Mouse (Mus musculus): ENCODE measurements around the gene Pdpk1. TPM values are rescaled to one million over a fixed set of nuclear protein-coding genes. Genes with fewer than 3 reads are reported as not detected.

Gene Pdpk1
- polyA plus RNA-seq, 1 experiment from 2014 or later, result 26.4 TPM

GRCm38 (mm10) chr17:24156394-24156793 is 5.7 kb upstream of the Pdpk1 start:
- no peak overlapping the region for H3K4me2 ChIP-seq (replicated peaks; ENCODE audit: low read depth, low read length)
- no peak overlapping the region for H3K9ac ChIP-seq (replicated peaks; ENCODE audit: low read depth)
- H3K9me3 ChIP-seq (ENCODE audit: low read length), result no peaks in the 10 kb centered on the region
- no peak overlapping the region for H3K4me3 ChIP-seq (ENCODE audit: low read depth, low read length)
- ATAC-seq (no peak), DNase-seq (ENCODE audit: low spot score) (no peak)
- H3K36me3 ChIP-seq (ENCODE audit: insufficient read depth, low read length), result no peaks in the 10 kb centered on the region
- peaks cover 6% of the 10 kb centered on the region; the same call in 1 of the 2 replicates for H3K4me1 ChIP-seq (ENCODE audit: insufficient read depth, low read depth, low read length)
- H3K27ac ChIP-seq (ENCODE audit: low read length), result no peak overlapping the region
- TF ChIP-seq CTCF (IDR thresholded peaks at IDR 0.05), result no peak
- no peak for TF ChIP-seq EP300 (IDR thresholded peaks at IDR 0.05)
- 75% methylated on average over 3 of the region's 3 CpGs for WGBS
- no peaks in the 10 kb centered on the region for H3K27me3 ChIP-seq (replicated peaks; ENCODE audit: insufficient read depth, low read length)

GRCm38 (mm10) chr17:24155742-24156141 is 5.0 kb upstream of the Pdpk1 start:
- ATAC-seq (no peak), DNase-seq (ENCODE audit: low spot score) (no peak)
- no peaks in the 10 kb centered on the region for H3K9me3 ChIP-seq (ENCODE audit: low read length)
- no peak overlapping the region for H3K4me3 ChIP-seq (ENCODE audit: low read depth, low read length)
- no peak overlapping the region for H3K4me2 ChIP-seq (replicated peaks; ENCODE audit: low read depth, low read length)
- TF ChIP-seq CTCF (IDR thresholded peaks at IDR 0.05) (no peak), EP300 (IDR thresholded peaks at IDR 0.05) (no peak)
- no peak overlapping the region for H3K27ac ChIP-seq (ENCODE audit: low read length)
- peaks cover 6% of the 10 kb centered on the region; the same call in 1 of the 2 replicates for H3K4me1 ChIP-seq (ENCODE audit: insufficient read depth, low read depth, low read length)
- WGBS, result 88% methylated on average over 9 of the region's 9 CpGs
- H3K36me3 ChIP-seq (ENCODE audit: insufficient read depth, low read length), result no peaks in the 10 kb centered on the region
- no peaks in the 10 kb centered on the region for H3K27me3 ChIP-seq (replicated peaks; ENCODE audit: insufficient read depth, low read length)
- H3K9ac ChIP-seq (replicated peaks; ENCODE audit: low read depth), result no peak overlapping the region

DNA sequence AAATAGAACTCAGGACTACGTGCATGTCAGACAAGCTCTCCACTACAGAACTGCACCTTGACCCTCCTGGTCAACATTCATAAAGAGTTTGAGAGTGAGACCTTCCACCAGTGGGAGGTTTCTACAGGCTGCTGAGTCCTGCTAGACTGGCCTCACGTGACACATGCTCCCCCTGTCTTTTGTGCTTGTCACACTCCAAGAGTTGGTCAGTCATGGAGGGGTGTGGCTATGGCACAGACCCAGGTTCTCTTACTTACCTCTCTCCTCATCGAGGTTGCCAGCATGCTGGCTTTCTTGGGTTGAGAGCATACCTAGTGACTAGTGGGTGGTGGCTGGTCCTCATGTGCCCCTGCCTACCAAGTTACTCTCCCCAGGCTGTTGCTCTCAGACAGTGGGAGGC is 3.7 kb upstream of the Pdpk1 start:
- WGBS, result 40% methylated on average over 3 of the region's 3 CpGs
- TF ChIP-seq EP300 (IDR thresholded peaks at IDR 0.05), result no peak
- TF ChIP-seq CTCF (IDR thresholded peaks at IDR 0.05), result 0 out of 2 replicates have a peak, but pooled peaks have one; percentile 8
- no peaks in the 10 kb centered on the region for H3K9me3 ChIP-seq (ENCODE audit: low read length)
- H3K4me1 ChIP-seq (ENCODE audit: insufficient read depth, low read depth, low read length), result peaks cover 6% of the 10 kb centered on the region; the same call in 1 of the 2 replicates
- H3K4me2 ChIP-seq (replicated peaks; ENCODE audit: low read depth, low read length), result no peak overlapping the region
- no peaks in the 10 kb centered on the region for H3K27me3 ChIP-seq (replicated peaks; ENCODE audit: insufficient read depth, low read length)
- no peak overlapping the region for H3K27ac ChIP-seq (ENCODE audit: low read length)
- peak; percentile 37; the same call in 1 of the 2 replicates for ATAC-seq
- DNase-seq (ENCODE audit: low spot score), result peak; percentile 42
- H3K4me3 ChIP-seq (ENCODE audit: low read depth, low read length), result no peak overlapping the region
- no peaks in the 10 kb centered on the region for H3K36me3 ChIP-seq (ENCODE audit: insufficient read depth, low read length)
- H3K9ac ChIP-seq (replicated peaks; ENCODE audit: low read depth), result no peak overlapping the region

- Histone ChIP-seq H3K9ac (replicated peaks; ENCODE audit: low read depth) (0 out of 2 replicates have a peak overlapping the region, but pooled peaks have one; percentile 20), H3K9me3 (ENCODE audit: low read length) (no peaks in the 10 kb centered on the region), H3K4me1 (ENCODE audit: insufficient read depth, low read depth, low read length) (peaks cover 6% of the 10 kb centered on the region; the same call in 1 of the 2 replicates), H3K27me3 (replicated peaks; ENCODE audit: insufficient read depth, low read length) (no peaks in the 10 kb centered on the region), H3K4me3 (ENCODE audit: low read depth, low read length) (peak overlapping the region; percentile 29), H3K4me2 (replicated peaks; ENCODE audit: low read depth, low read length) (peak overlapping the region; percentile 81), H3K36me3 (ENCODE audit: insufficient read depth, low read length) (no peaks in the 10 kb centered on the region), H3K27ac (ENCODE audit: low read length) (0 out of 2 replicates have a peak overlapping the region, but pooled peaks have one; percentile 10)
- TF ChIP-seq EP300 (IDR thresholded peaks at IDR 0.05) (no peak), CTCF (IDR thresholded peaks at IDR 0.05) (peak; percentile 95)
- DNase-seq (ENCODE audit: low spot score) (peak; percentile 93), ATAC-seq (peak; percentile 92)
- under 1% methylated on average over 26 of the region's 26 CpGs for WGBS
These were observed 1.3 kb upstream of the Pdpk1 start for GRCm38 (mm10) chr17:24151890-24152563.

GRCm38 (mm10) chr17:24151382-24151781 is 658 bp upstream of the Pdpk1 start:
- H3K9me3 ChIP-seq (ENCODE audit: low read length), result no peaks in the 10 kb centered on the region
- peak overlapping the region; percentile 81 for H3K4me2 ChIP-seq (replicated peaks; ENCODE audit: low read depth, low read length)
- DNase-seq (ENCODE audit: low spot score), result no peak
- H3K4me1 ChIP-seq (ENCODE audit: insufficient read depth, low read depth, low read length), result peaks cover 6% of the 10 kb centered on the region; the same call in 1 of the 2 replicates
- no peaks in the 10 kb centered on the region for H3K27me3 ChIP-seq (replicated peaks; ENCODE audit: insufficient read depth, low read length)
- H3K27ac ChIP-seq (ENCODE audit: low read length), result no peak overlapping the region
- ATAC-seq, result no peak
- H3K36me3 ChIP-seq (ENCODE audit: insufficient read depth, low read length), result no peaks in the 10 kb centered on the region
- TF ChIP-seq CTCF (IDR thresholded peaks at IDR 0.05) (no peak), EP300 (IDR thresholded peaks at IDR 0.05) (no peak)
- H3K4me3 ChIP-seq (ENCODE audit: low read depth, low read length), result no peak overlapping the region
- H3K9ac ChIP-seq (replicated peaks; ENCODE audit: low read depth), result no peak overlapping the region
- 15% methylated on average over 7 of the region's 7 CpGs for WGBS

- no peak for DNase-seq (ENCODE audit: low spot score)
- no peak for ATAC-seq
These were observed 1.3 kb downstream of the Pdpk1 start for GRCm38 (mm10) chr17:24149421-24149820.

More at GRCm38 (mm10) chr17:24149421-24149820, 1.3 kb downstream of the Pdpk1 start:
- no peaks in the 10 kb centered on the region for H3K9me3 ChIP-seq (ENCODE audit: low read length)
- H3K9ac ChIP-seq (replicated peaks; ENCODE audit: low read depth), result no peak overlapping the region
- no peak overlapping the region for H3K4me2 ChIP-seq (replicated peaks; ENCODE audit: low read depth, low read length)
- no peak for TF ChIP-seq CTCF (IDR thresholded peaks at IDR 0.05)
- no peaks in the 10 kb centered on the region for H3K36me3 ChIP-seq (ENCODE audit: insufficient read depth, low read length)
- no peak overlapping the region for H3K4me3 ChIP-seq (ENCODE audit: low read depth, low read length)
- peaks cover 6% of the 10 kb centered on the region; the same call in 1 of the 2 replicates for H3K4me1 ChIP-seq (ENCODE audit: insufficient read depth, low read depth, low read length)
- H3K27ac ChIP-seq (ENCODE audit: low read length), result no peak overlapping the region
- H3K27me3 ChIP-seq (replicated peaks; ENCODE audit: insufficient read depth, low read length), result no peaks in the 10 kb centered on the region
- WGBS, result 81% methylated on average over 7 of the region's 7 CpGs
